Mouse (Mus musculus): Measurements from ENCODE around the gene Gm1113.

Gene Gm1113

DNA sequence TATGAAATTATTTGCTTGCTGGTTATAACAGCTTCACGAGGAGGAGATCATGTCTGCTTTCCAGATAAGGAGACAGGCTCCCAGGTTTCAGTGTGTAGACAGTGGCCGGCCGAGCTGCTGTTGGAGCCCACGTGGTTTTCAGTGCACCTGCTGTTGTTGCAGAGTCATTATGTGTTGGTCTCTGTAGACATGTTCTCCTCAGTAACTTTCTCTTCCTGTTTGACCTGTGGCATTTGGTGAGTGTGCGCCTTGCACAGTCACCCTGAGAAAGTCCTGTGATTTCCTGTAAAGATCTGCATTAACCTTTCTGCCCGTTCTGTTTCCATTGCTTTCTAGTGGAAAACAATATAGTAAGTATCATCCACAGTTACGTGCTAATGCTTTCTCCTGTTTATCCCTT lies 42.7 kb downstream of the Gm1113 start:
- no peak for DNase-seq (ENCODE audit: low spot score)

GRCm38 (mm10) chr9:35474104-35474724 lies 43.9 kb downstream of the Gm1113 start:
- no peak for DNase-seq (ENCODE audit: low spot score)

GRCm38 (mm10) chr9:35468913-35469312 lies 49.2 kb downstream of the Gm1113 start:
- no peak for DNase-seq (ENCODE audit: low spot score)

DNA sequence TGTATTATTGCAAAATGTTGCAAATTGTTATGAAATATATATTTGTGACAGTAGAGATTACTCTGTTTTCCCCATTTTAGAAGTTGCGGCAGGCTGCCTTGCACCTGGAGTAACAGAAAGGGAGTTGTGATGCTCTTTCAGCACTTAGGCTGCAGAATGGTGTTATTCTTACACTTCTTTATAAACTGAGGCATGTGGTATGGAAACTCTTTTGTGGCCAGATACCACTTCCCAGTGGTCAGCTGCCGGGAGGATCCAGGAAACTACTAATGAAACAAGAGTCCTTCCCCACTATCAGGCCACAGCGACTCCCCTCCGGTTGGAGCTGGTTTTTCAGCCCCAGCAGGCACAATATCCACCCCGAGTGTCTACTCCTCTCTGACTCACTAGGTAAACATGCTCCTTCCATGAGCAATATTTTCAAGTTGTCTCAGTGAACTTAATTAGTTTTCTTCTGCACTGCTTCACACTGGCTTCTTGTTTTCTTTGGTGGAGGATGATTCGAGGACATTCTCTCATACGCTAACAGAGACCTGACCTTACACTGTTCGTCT lies 50.7 kb downstream of the Gm1113 start:
- DNase-seq (ENCODE audit: low spot score): no peak

GRCm38 (mm10) chr9:35459594-35459993 lies 58.5 kb downstream of the Gm1113 start:
- no peak for DNase-seq (ENCODE audit: low spot score)
